Comparison of ENCODE assay signal across 8 mouse cellular contexts in the genomic region with DNA sequence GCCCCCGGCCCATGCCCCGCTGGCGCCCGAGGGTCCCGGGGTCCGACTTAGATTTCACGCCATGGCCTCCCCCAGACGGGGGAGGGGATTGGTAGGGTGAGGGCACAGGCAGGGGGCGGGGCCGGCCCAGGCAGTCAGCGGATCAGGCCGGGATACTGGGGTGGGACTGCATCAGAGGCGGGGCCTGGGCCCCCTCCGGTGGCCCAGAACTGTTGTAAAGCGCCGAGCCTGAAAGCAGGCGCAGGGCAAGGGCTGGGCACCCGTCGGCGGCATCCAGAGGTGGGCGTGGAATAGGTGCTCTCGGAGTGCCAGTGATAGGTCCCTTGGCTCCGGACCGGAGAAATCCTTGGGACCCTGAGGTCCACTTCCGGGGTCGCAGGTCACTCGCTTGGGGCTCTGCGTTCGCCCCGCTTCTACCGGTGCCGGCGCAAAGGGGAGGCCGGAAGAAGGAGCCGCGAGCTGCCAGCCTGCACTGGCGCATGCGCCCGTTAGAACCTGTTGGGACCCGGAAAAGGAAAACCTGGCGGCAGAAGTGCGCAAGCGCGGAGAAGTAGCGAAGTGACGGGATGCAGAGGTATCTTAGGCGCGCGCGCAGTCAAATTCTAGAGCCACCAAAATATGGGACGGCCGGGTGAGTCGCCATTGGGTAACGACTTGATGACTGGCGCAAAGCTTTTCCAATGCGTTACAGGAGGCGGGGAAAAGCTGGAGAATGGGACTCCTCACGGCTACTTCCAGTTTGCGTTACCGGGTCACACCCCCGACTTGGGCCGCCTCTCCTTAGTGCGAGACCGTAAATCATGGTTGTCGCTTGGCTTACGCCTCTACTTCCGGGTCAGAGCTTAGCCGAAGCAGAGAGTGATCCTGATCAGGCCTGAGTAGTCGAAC. TPM values are rescaled to one million over a fixed set of nuclear protein-coding genes. Genes with fewer than 3 reads are reported as not detected.
DNase-seq lines count a peak whose midpoint lies in the region; ATAC-seq and TF ChIP-seq lines count a peak whose summit lies in the region.

A gene (plus strand): TSS at position 543 of the 888 bp plus-strand sequence.
A gene (minus strand): TSS at position 709 of the 888 bp plus-strand sequence.

- TF ChIP-seq POLR2A in testis, adult 2 months (IDR thresholded peaks at IDR 0.05; ENCODE audit: control insufficient read depth, low read depth, low read length), result peak; percentile 59

- TF ChIP-seq EP300 in heart, postnatal 0 days (IDR thresholded peaks at IDR 0.05; ENCODE audit: low read depth), result no peak; the same call in 1 of the 2 replicates

- peak within 1 kb of the TSS; percentile 89 for H3K9ac ChIP-seq in forebrain, embryonic 12.5 days
- H3K9ac ChIP-seq in heart, postnatal 0 days (replicated peaks; ENCODE audit: low read depth, low read length), result peak within 1 kb of the TSS; percentile 77
- H3K9ac ChIP-seq in liver, embryonic 16.5 days (ENCODE audit: low read depth, low read length), result peak within 1 kb of the TSS; percentile 99
- H3K9ac ChIP-seq in neural tube, embryonic 13.5 days, result peak within 1 kb of the TSS; percentile 90

- WGBS in forebrain, embryonic 12.5 days, result under 1% methylated on average over 69 of the region's 69 CpGs
- under 1% methylated on average over 69 of the region's 69 CpGs for WGBS in heart, postnatal 0 days
- under 1% methylated on average over 68 of the region's 69 CpGs for WGBS in liver, embryonic 16.5 days (ENCODE audit: insufficient replicate concordance)
- WGBS in neural tube, embryonic 13.5 days, result under 1% methylated on average over 69 of the region's 69 CpGs

- peaks cover 77% of the 10 kb centered on the region for H3K4me1 ChIP-seq in E14TG2a.4 (replicated peaks; ENCODE audit: low read depth, low read length)
- H3K4me1 ChIP-seq in forebrain, embryonic 12.5 days, result peaks cover 47% of the 10 kb centered on the region
- H3K4me1 ChIP-seq in heart, postnatal 0 days (ENCODE audit: control insufficient read depth, insufficient read depth), result peaks cover 13% of the 10 kb centered on the region
- peaks cover 61% of the 10 kb centered on the region for H3K4me1 ChIP-seq in liver, embryonic 16.5 days (ENCODE audit: control insufficient read depth, low read depth, low read length)
- peaks cover 54% of the 10 kb centered on the region for H3K4me1 ChIP-seq in neural tube, embryonic 13.5 days (replicated peaks)
- H3K4me1 ChIP-seq in testis, adult 2 months (ENCODE audit: control insufficient read depth, insufficient read depth, low read length), result peaks cover 19% of the 10 kb centered on the region

- peak within 1 kb of the TSS; percentile 99 for H3K4me2 ChIP-seq in forebrain, embryonic 12.5 days
- peak within 1 kb of the TSS; percentile 95 for H3K4me2 ChIP-seq in heart, postnatal 0 days (ENCODE audit: low read depth, low read length)
- H3K4me2 ChIP-seq in liver, embryonic 16.5 days (ENCODE audit: low read depth, low read length), result peak within 1 kb of the TSS; percentile 100
- H3K4me2 ChIP-seq in neural tube, embryonic 13.5 days, result peak within 1 kb of the TSS; percentile 93

- ATAC-seq in forebrain, embryonic 12.5 days (ENCODE audit: low FRiP score), result peak; percentile 95
- peak; percentile 89 for ATAC-seq in heart, postnatal 0 days (ENCODE audit: insufficient read depth, low read depth)
- peak; percentile 81 for ATAC-seq in liver, embryonic 16.5 days (ENCODE audit: low read depth)
- ATAC-seq in neural tube, embryonic 13.5 days (ENCODE audit: low read depth), result peak; percentile 96

- TF ChIP-seq CTCF in E14TG2a.4 (conservative IDR thresholded peaks at IDR 0.05; ENCODE audit: low read length), result no peak
- no peak; the same call in 1 of the 2 replicates for TF ChIP-seq CTCF in heart, postnatal 0 days (IDR thresholded peaks at IDR 0.05; ENCODE audit: low read depth)
- no peak for TF ChIP-seq CTCF in testis, adult 2 months (IDR thresholded peaks at IDR 0.05; ENCODE audit: control insufficient read depth, insufficient read depth, insufficient replicate concordance, low read depth, low read length)

- peak; percentile 96 for DNase-seq in c-Kit-positive CD71-positive TER-119-positive erythroid progenitor cells, embryonic 14.5 days (ENCODE audit: low spot score)
- DNase-seq in heart, postnatal 0 days (ENCODE audit: low spot score), result peak; percentile 100
- peak; percentile 97 to 99 for DNase-seq in kidney, postnatal 4 days

- no peaks in the 10 kb centered on the region for H3K27me3 ChIP-seq in E14TG2a.4 (ENCODE audit: insufficient read depth, low read length)
- no peaks in the 10 kb centered on the region for H3K27me3 ChIP-seq in forebrain, embryonic 12.5 days
- H3K27me3 ChIP-seq in heart, postnatal 0 days (ENCODE audit: control insufficient read depth, insufficient read depth, low read length), result no peaks in the 10 kb centered on the region
- no peaks in the 10 kb centered on the region for H3K27me3 ChIP-seq in liver, embryonic 16.5 days (ENCODE audit: control insufficient read depth, insufficient read depth, low read depth, low read length)
- no peaks in the 10 kb centered on the region for H3K27me3 ChIP-seq in neural tube, embryonic 13.5 days
- no peaks in the 10 kb centered on the region for H3K27me3 ChIP-seq in testis, adult 2 months (ENCODE audit: control insufficient read depth, insufficient read depth, low read length)

- peak within 1 kb of the TSS; percentile 96 for H3K4me3 ChIP-seq in E14TG2a.4 (replicated peaks; ENCODE audit: low read length)
- peak within 1 kb of the TSS; percentile 89 for H3K4me3 ChIP-seq in forebrain, embryonic 12.5 days (replicated peaks)
- H3K4me3 ChIP-seq in heart, postnatal 0 days (ENCODE audit: low read depth, low read length), result peak within 1 kb of the TSS; percentile 82
- H3K4me3 ChIP-seq in liver, embryonic 16.5 days (ENCODE audit: low read depth, low read length), result peak within 1 kb of the TSS; percentile 95
- peak within 1 kb of the TSS; percentile 76 for H3K4me3 ChIP-seq in neural tube, embryonic 13.5 days
- peak within 1 kb of the TSS; percentile 92 for H3K4me3 ChIP-seq in testis, adult 2 months (ENCODE audit: control insufficient read depth, low read depth, low read length)

- H3K27ac ChIP-seq in forebrain, embryonic 12.5 days, result peak within 1 kb of the TSS; percentile 91
- H3K27ac ChIP-seq in heart, postnatal 0 days (ENCODE audit: low read depth), result peak within 1 kb of the TSS; percentile 94
- peak within 1 kb of the TSS; percentile 97 for H3K27ac ChIP-seq in liver, embryonic 16.5 days (ENCODE audit: low read length)
- peak within 1 kb of the TSS; percentile 90 for H3K27ac ChIP-seq in neural tube, embryonic 13.5 days (replicated peaks)
- H3K27ac ChIP-seq in testis, adult 2 months (ENCODE audit: control insufficient read depth, insufficient read depth, low read depth, low read length), result peak within 1 kb of the TSS; percentile 85

- peaks cover 68% of the 10 kb centered on the region for H3K36me3 ChIP-seq in E14TG2a.4 (ENCODE audit: insufficient read depth, low read length)
- peaks cover 56% of the 10 kb centered on the region for H3K36me3 ChIP-seq in forebrain, embryonic 12.5 days (replicated peaks)
- H3K36me3 ChIP-seq in heart, postnatal 0 days (replicated peaks; ENCODE audit: control insufficient read depth, insufficient read depth, low read length), result peaks cover 44% of the 10 kb centered on the region
- peaks cover 26% of the 10 kb centered on the region for H3K36me3 ChIP-seq in liver, embryonic 16.5 days (ENCODE audit: control insufficient read depth, insufficient read depth)
- H3K36me3 ChIP-seq in neural tube, embryonic 13.5 days, result peaks cover 56% of the 10 kb centered on the region
- H3K36me3 ChIP-seq in testis, adult 2 months (ENCODE audit: control insufficient read depth, insufficient read depth, low read length), result no peaks in the 10 kb centered on the region; the same call in 1 of the 2 replicates

- no peaks in the 10 kb centered on the region for H3K9me3 ChIP-seq in E14TG2a.4 (ENCODE audit: low read length)
- H3K9me3 ChIP-seq in forebrain, embryonic 12.5 days, result no peaks in the 10 kb centered on the region
- no peaks in the 10 kb centered on the region for H3K9me3 ChIP-seq in heart, postnatal 0 days (replicated peaks; ENCODE audit: control insufficient read depth, low read length)
- no peaks in the 10 kb centered on the region for H3K9me3 ChIP-seq in liver, embryonic 16.5 days (replicated peaks; ENCODE audit: control insufficient read depth, low read length)
- H3K9me3 ChIP-seq in neural tube, embryonic 13.5 days, result no peaks in the 10 kb centered on the region

RNA-seq across cellular contexts. Expression of the first gene that starts in this region (rescaled TPM):
- 19.2 and 22.2 TPM in 2 replicates for polyA plus RNA-seq in forebrain, embryonic 12.5 days (2016; fragmentation: Nextera tagmentation; extraction: Ambion mirVana)
- total RNA-seq in heart, postnatal 0 days (2014; rRNA removed; ENCODE audit: low replicate concordance), result 43.5 and 51.5 TPM in 2 replicates
- polyA plus RNA-seq in heart, postnatal 0 days (2015; fragmentation: Nextera tagmentation; extraction: Ambion mirVana), result 16.3 and 17.0 TPM in 2 replicates
- polyA plus RNA-seq in liver, embryonic 16.5 days (2015; fragmentation: Nextera tagmentation; extraction: Ambion mirVana), result 12.9 and 15.2 TPM in 2 replicates
- 17.4 and 18.0 TPM in 2 replicates for polyA plus RNA-seq in neural tube, embryonic 13.5 days (2015; fragmentation: Nextera tagmentation; extraction: Ambion mirVana)
- polyA plus RNA-seq in testis, adult 2 months (2012; rRNA removed), result 24.6 and 31.8 TPM in 2 replicates

RNA-seq across cellular contexts. Expression of the second gene that starts in this region (rescaled TPM):
- polyA plus RNA-seq in forebrain, embryonic 12.5 days (2016; fragmentation: Nextera tagmentation; extraction: Ambion mirVana), result 32.4 and 35.1 TPM in 2 replicates
- 27.0 and 35.9 TPM in 2 replicates for total RNA-seq in heart, postnatal 0 days (2014; rRNA removed; ENCODE audit: low replicate concordance)
- 6.1 and 6.7 TPM in 2 replicates for polyA plus RNA-seq in heart, postnatal 0 days (2015; fragmentation: Nextera tagmentation; extraction: Ambion mirVana)
- polyA plus RNA-seq in liver, embryonic 16.5 days (2015; fragmentation: Nextera tagmentation; extraction: Ambion mirVana), result 8.2 and 9.7 TPM in 2 replicates
- 23.0 TPM in 2 replicates for polyA plus RNA-seq in neural tube, embryonic 13.5 days (2015; fragmentation: Nextera tagmentation; extraction: Ambion mirVana)
- 63.4 and 67.4 TPM in 2 replicates for polyA plus RNA-seq in testis, adult 2 months (2012; rRNA removed)

Comparison
In these comparisons a context has a peak if more than half of its experiments do, and no peak if none do; other contexts are left out.
1. Peak in every context shown above with its lines: DNase-seq, ATAC-seq, H3K4me3 ChIP-seq and H3K27ac ChIP-seq.